Mouse (Mus musculus) neural tube, embryonic 11.5 days (tissue): Measurements from ENCODE around the gene Col5a1. TPM values are rescaled to one million over a fixed set of nuclear protein-coding genes. Genes with fewer than 3 reads are reported as not detected.

Experiments used
- ATAC-seq: fragments of 200-750 bp; cut with Nextera tagmentation; 2 replicates; pipeline ENCODE4 v1.8.0; 2017; ENCODE audit warnings: moderate number of reproducible peaks, mild to moderate bottlenecking, moderate TSS enrichment, moderate library complexity; ENCODE audit not compliant: insufficient read depth, low FRiP score, low TSS enrichment
- DNase-seq: peaks from one replicate; pipeline ENCODE4 v3.0.0-alpha.2; 2015; ENCODE audit warnings: low spot score
- H3K27ac ChIP-seq: fragments of 300-500 bp; sonication (generic); 2 replicates; pipeline ENCODE4 v1.5.1; 2014; ENCODE audit warnings: low read depth, mild to moderate bottlenecking, low read length
- H3K27me3 ChIP-seq: fragments of 300-500 bp; sonication (generic); 2 replicates; pipeline ENCODE4 v1.6.1; 2014; ENCODE audit warnings: mild to moderate bottlenecking, low read length, mixed read lengths; ENCODE audit not compliant: control insufficient read depth, insufficient read depth
- H3K36me3 ChIP-seq: fragments of 300-500 bp; sonication (generic); 2 replicates; pipeline ENCODE4 v1.6.1; 2014; ENCODE audit warnings: mild to moderate bottlenecking, low read length, moderate library complexity, mixed read lengths; ENCODE audit not compliant: control insufficient read depth, insufficient read depth
- H3K4me1 ChIP-seq: fragments of 300-500 bp; sonication (generic); 2 replicates; pipeline ENCODE4 v1.6.1; 2014; ENCODE audit warnings: low read length, mixed read lengths; ENCODE audit not compliant: control insufficient read depth, insufficient read depth
- H3K4me2 ChIP-seq: fragments of 300-500 bp; sonication (generic); 2 replicates; pipeline ENCODE4 v1.6.1; 2014; ENCODE audit warnings: low read depth, mild to moderate bottlenecking, moderate library complexity
- H3K4me3 ChIP-seq: fragments of 300-500 bp; sonication (generic); 2 replicates; pipeline ENCODE4 v1.5.1; 2014; ENCODE audit warnings: low read depth, low read length
- H3K9ac ChIP-seq: fragments of 300-500 bp; sonication (generic); 2 replicates; pipeline ENCODE4 v1.6.1; 2014; ENCODE audit warnings: mild to moderate bottlenecking, low read length
- H3K9me3 ChIP-seq: fragments of 300-500 bp; sonication (generic); 2 replicates; pipeline ENCODE4 v1.6.1; 2016; ENCODE audit warnings: low read length; ENCODE audit not compliant: control insufficient read depth
- WGBS: fragments of 180-500 bp; shearing (Covaris S2); extraction: QIAGEN DNeasy Blood & Tissue Kit; methylation state at CpG from one replicate; pipeline ENCODE4 v1.1.7; 2014; 5-methylcytosine and 5-hydroxymethylcytosine counted together
- polyA plus RNA-seq: library from polyadenylated mRNA; unstranded; fragments of >200 nt; fragmentation: Nextera tagmentation; extraction: Ambion mirVana; gene quantifications from 2 replicates; pipeline ENCODE4 v1.2.1, GENCODE M21; 2014

The Col5a1 gene
- polyA plus RNA-seq, 1 experiment from 2014 or later: 28.1 TPM

DNA sequence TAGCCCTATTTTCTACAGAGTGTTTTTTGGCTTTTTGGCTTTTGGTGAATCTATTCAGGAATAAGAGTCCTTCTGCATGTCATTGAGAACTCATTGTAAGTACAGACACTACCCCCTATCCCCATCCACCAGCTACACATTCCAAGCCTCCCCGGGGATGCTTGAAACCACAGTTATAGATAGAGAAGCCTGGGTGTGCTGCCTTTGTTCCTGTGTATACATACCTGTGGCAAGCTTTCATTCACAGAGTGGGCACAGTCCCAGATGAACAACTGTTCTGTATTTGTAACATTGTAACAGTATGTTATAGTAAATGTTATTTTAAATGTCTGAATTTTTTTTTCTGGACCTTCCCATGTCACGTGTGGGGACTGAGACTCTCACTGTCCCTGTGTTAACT lies 19.2 kb downstream of the Col5a1 start:
- H3K27me3 ChIP-seq: no peaks in the 10 kb centered on the region
- no peak overlapping the region for H3K27ac ChIP-seq
- H3K4me3 ChIP-seq: no peak overlapping the region
- no peaks in the 10 kb centered on the region for H3K9me3 ChIP-seq
- DNase-seq (no peak), ATAC-seq (no peak)
- H3K4me1 ChIP-seq: peaks cover 5% of the 10 kb centered on the region; the same call in 1 of the 2 replicates
- no peaks in the 10 kb centered on the region for H3K36me3 ChIP-seq
- WGBS: 87% methylated on average over 2 of the region's 2 CpGs
- H3K9ac ChIP-seq: no peak overlapping the region
- H3K4me2 ChIP-seq: no peak overlapping the region

DNA sequence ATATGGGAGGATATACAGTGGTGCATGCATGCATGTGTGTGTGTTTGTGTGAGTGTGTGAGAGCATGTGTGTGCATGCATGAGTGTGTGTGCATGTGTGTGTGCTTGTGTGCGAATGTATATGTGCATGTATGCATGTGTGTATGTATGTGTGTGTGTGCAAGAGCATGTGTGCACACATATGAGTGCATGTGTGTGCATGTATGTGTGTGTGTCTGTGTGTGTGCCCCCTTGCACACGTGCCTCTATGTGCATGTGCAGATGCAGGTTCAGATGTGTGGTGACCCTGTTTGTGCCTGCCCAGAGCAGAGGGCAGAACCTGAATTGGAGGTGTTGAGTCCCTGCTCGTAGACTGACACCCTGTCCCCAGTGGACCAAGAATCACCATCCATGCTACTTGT lies 24.3 kb downstream of the Col5a1 start:
- Histone ChIP-seq H3K4me1 (no peaks in the 10 kb centered on the region), H3K27me3 (no peaks in the 10 kb centered on the region), H3K36me3 (no peaks in the 10 kb centered on the region), H3K9me3 (no peaks in the 10 kb centered on the region), H3K4me2 (no peak overlapping the region), H3K4me3 (no peak overlapping the region), H3K9ac (no peak overlapping the region), H3K27ac (no peak overlapping the region)
- ATAC-seq (no peak), DNase-seq (no peak)
- WGBS: 82% methylated on average over 3 of the region's 3 CpGs

DNA sequence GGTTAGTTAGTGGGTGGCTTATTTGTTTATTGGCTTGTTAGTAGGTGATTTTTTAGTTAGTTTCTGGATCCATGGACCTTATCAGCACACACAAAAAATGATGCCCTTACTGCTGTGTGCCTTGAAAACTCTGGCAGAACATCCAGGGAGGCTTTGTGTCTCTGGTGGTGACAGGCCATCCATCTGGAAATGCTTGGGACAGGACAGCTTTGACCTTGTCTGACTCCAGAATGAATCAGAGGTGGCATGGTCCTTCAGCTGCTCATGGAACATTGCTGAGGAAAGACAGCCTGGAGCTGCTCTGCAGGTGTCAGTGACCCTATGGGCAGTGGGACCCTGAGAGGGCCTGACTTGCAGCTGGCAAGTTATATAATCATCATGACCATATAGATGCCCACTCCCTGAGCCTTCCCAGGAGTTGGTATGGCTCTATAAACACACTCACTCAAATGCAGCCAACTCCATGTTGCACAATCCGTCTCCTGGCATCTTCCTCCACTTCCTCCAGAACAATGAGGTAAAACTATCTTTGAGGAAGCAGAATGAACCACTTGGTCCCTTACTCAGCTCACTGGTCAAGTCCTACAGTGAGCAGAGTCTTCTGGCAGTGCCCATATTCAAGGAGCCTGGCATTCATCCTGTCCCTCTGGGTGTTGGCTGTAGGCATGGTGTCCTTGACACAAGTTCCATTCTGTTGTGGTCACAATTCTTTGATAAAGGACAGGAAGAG lies 26.5 kb downstream of the Col5a1 start:
- 90% methylated on average over 1 of the region's 1 CpGs for WGBS
- Histone ChIP-seq H3K9ac (no peak overlapping the region), H3K27ac (no peak overlapping the region), H3K4me3 (no peak overlapping the region), H3K4me1 (peaks cover 2% of the 10 kb centered on the region; the same call in 1 of the 2 replicates), H3K4me2 (no peak overlapping the region), H3K9me3 (no peaks in the 10 kb centered on the region), H3K36me3 (no peaks in the 10 kb centered on the region), H3K27me3 (no peaks in the 10 kb centered on the region)
- no peak for DNase-seq
- no peak for ATAC-seq

DNA sequence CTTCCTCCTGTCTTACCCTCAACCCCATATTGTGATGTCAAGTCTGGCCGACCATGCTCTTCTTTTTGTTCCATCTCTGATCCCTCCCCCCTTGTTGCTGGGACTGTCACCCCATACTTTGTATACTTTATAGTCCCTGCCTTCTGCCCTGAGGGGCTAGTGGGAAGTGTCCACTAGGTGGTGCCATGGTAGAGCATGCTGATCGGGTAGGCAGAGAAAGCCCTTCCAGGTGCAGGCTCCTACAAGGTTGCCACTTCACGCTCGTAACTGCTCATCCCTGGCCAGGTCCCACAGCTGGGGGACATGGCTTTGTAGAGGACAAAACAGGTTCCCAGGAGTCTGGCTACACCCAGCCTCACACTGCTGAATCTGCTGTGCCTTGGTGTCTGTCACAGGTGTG lies 29.5 kb downstream of the Col5a1 start:
- no peaks in the 10 kb centered on the region for H3K9me3 ChIP-seq
- H3K4me2 ChIP-seq: no peak overlapping the region
- no peaks in the 10 kb centered on the region for H3K36me3 ChIP-seq
- no peak overlapping the region for H3K9ac ChIP-seq
- DNase-seq: no peak
- no peak overlapping the region for H3K27ac ChIP-seq
- H3K4me3 ChIP-seq: no peak overlapping the region
- no peaks in the 10 kb centered on the region for H3K27me3 ChIP-seq
- ATAC-seq: no peak
- 71% methylated on average over 4 of the region's 4 CpGs for WGBS
- H3K4me1 ChIP-seq: peaks cover 2% of the 10 kb centered on the region; the same call in 1 of the 2 replicates

DNA sequence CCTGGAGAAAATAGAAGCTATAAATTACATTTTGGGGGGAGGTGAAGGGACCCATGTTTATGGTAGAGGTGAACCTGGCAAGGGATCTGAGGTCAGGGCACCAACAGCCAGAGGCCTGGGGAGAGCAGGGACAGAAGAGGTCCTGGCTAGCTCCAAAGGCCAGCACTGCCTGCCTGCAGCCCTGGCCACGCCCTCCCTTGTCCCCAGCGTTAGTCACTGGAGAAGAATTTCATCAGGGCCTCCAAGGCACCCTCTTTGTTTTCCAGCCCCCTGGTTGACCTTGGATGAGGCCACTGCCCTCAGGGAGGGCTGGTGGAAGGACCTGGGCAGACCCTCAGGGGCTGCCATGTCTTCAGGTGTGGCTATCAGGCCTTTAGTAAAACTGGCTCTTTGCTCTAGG lies 30.1 kb downstream of the Col5a1 start:
- Histone ChIP-seq H3K9me3 (no peaks in the 10 kb centered on the region), H3K4me3 (no peak overlapping the region), H3K36me3 (no peaks in the 10 kb centered on the region), H3K4me2 (no peak overlapping the region), H3K27me3 (no peaks in the 10 kb centered on the region), H3K9ac (no peak overlapping the region), H3K4me1 (peaks cover 2% of the 10 kb centered on the region; the same call in 1 of the 2 replicates), H3K27ac (no peak overlapping the region)
- ATAC-seq: no peak
- WGBS: 46% methylated on average over 2 of the region's 2 CpGs
- no peak for DNase-seq

DNA sequence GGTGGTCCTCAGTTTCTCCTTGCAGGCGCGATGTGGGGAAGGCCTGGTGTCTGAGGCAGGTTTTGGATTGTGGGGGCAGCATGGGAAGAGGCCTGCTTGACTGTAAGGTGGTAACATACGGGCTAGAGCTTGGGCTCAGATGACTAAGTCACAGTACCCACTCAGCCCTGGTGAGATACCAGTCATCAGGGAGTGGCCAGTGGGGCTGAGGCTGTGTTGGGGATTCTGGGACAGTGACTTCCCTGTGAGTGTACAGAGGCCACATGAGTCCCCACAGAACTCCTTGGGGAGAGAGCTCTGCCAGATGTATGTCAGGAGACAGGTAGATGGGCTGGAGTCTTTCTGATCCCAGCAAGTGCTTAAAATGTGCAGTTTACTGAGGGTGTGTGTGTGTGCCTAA lies 31.0 kb downstream of the Col5a1 start:
- H3K9me3 ChIP-seq: no peaks in the 10 kb centered on the region
- H3K27ac ChIP-seq: no peak overlapping the region
- no peaks in the 10 kb centered on the region for H3K36me3 ChIP-seq
- no peak for DNase-seq
- H3K4me2 ChIP-seq: no peak overlapping the region
- 95% methylated on average over 3 of the region's 3 CpGs for WGBS
- H3K9ac ChIP-seq: no peak overlapping the region
- ATAC-seq: no peak
- H3K4me3 ChIP-seq: no peak overlapping the region
- peaks cover 2% of the 10 kb centered on the region; the same call in 1 of the 2 replicates for H3K4me1 ChIP-seq
- no peaks in the 10 kb centered on the region for H3K27me3 ChIP-seq

DNA sequence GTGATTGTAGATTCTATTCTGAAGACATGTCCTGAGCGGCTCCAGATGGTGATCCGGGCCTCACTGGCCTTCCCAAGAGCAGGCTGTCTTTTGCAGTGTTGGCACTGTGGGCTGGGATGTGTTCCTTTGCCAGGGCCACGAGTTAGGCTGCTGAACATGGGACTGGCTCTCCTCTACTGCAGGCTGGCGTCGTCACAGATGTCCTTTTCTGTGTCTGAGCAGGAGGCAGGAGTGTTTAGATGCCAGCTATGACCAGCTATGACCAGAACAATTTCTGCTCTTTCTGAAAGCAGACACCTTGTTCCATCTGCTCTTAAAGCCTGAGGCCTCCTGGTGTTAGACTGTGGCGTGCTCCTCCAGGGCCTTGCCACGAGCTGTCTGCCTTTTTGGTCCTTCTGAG lies 31.9 kb downstream of the Col5a1 start:
- no peak overlapping the region for H3K27ac ChIP-seq
- H3K4me3 ChIP-seq: no peak overlapping the region
- H3K27me3 ChIP-seq: no peaks in the 10 kb centered on the region
- no peak overlapping the region for H3K4me2 ChIP-seq
- DNase-seq: no peak
- ATAC-seq: no peak
- WGBS: 82% methylated on average over 7 of the region's 7 CpGs
- peaks cover 2% of the 10 kb centered on the region; the same call in 1 of the 2 replicates for H3K4me1 ChIP-seq
- H3K36me3 ChIP-seq: no peaks in the 10 kb centered on the region
- H3K9me3 ChIP-seq: no peaks in the 10 kb centered on the region
- H3K9ac ChIP-seq: no peak overlapping the region

GRCm38 (mm10) chr2:27919309-27919850 lies 33.2 kb downstream of the Col5a1 start:
- Histone ChIP-seq H3K27ac (no peak overlapping the region), H3K9ac (no peak overlapping the region), H3K9me3 (no peaks in the 10 kb centered on the region), H3K4me3 (no peak overlapping the region), H3K4me1 (peaks cover 2% of the 10 kb centered on the region; the same call in 1 of the 2 replicates), H3K4me2 (no peak overlapping the region), H3K27me3 (no peaks in the 10 kb centered on the region), H3K36me3 (no peaks in the 10 kb centered on the region)
- no peak for ATAC-seq
- no peak for DNase-seq
- 90% methylated on average over 6 of the region's 6 CpGs for WGBS

GRCm38 (mm10) chr2:27922053-27922452 lies 35.8 kb downstream of the Col5a1 start:
- Histone ChIP-seq H3K4me1 (no peaks in the 10 kb centered on the region), H3K27me3 (no peaks in the 10 kb centered on the region), H3K9ac (no peak overlapping the region), H3K36me3 (no peaks in the 10 kb centered on the region), H3K9me3 (no peaks in the 10 kb centered on the region), H3K4me3 (no peak overlapping the region), H3K27ac (no peak overlapping the region), H3K4me2 (no peak overlapping the region)
- no peak for DNase-seq
- ATAC-seq: no peak
- WGBS: 90% methylated on average over 8 of the region's 8 CpGs
